Mouse (Mus musculus) stomach, embryonic 14.5 days (tissue): Measurements from ENCODE around the gene Ush2a. TPM values are rescaled to one million over a fixed set of nuclear protein-coding genes. Genes with fewer than 3 reads are reported as not detected.

ENCODE experiments used
- ATAC-seq: fragments of 200-750 bp; cut with Nextera tagmentation; 2 replicates; pipeline ENCODE4 v1.8.0; 2017; ENCODE audit warnings: low read depth, moderate TSS enrichment; ENCODE audit not compliant: insufficient number of reproducible peaks, insufficient read depth, low FRiP score
- H3K27ac ChIP-seq: fragments of 300-500 bp; sonication (generic); 2 replicates; pipeline ENCODE4 v1.5.1; 2014; ENCODE audit warnings: mild to moderate bottlenecking, low read length, moderate library complexity, mixed read lengths
- H3K27me3 ChIP-seq: fragments of 300-500 bp; sonication (generic); 2 replicates; pipeline ENCODE4 v1.6.1; 2014; ENCODE audit warnings: low read length, control low read depth, mixed read lengths; ENCODE audit not compliant: control insufficient read depth, insufficient read depth
- H3K36me3 ChIP-seq: fragments of 300-500 bp; sonication (generic); 2 replicates; pipeline ENCODE4 v1.6.1; 2014; ENCODE audit warnings: mild to moderate bottlenecking, control low read depth, low read length, moderate library complexity, mixed read lengths; ENCODE audit not compliant: control insufficient read depth, insufficient read depth
- H3K4me1 ChIP-seq: fragments of 300-500 bp; sonication (generic); 2 replicates; pipeline ENCODE4 v1.6.1; 2014; ENCODE audit warnings: low read length, control low read depth, mixed read lengths; ENCODE audit not compliant: control insufficient read depth, insufficient read depth
- H3K4me2 ChIP-seq: fragments of 300-500 bp; sonication (generic); replicated peaks from 2 replicates; pipeline ENCODE4 v1.6.1; 2014; ENCODE audit warnings: low read depth, low read length, control low read depth
- H3K4me3 ChIP-seq: fragments of 300-500 bp; sonication (generic); 2 replicates; pipeline ENCODE4 v1.5.1; 2014; ENCODE audit warnings: low read depth, low read length, control low read depth
- H3K9ac ChIP-seq: fragments of 300-500 bp; sonication (generic); replicated peaks from 2 replicates; pipeline ENCODE4 v1.6.1; 2014; ENCODE audit warnings: low read depth, mild to moderate bottlenecking, control low read depth, low read length, moderate library complexity, mixed read lengths
- H3K9me3 ChIP-seq: fragments of 300-500 bp; sonication (generic); 2 replicates; pipeline ENCODE4 v1.6.1; 2016; ENCODE audit warnings: low read depth, low read length, control low read depth; ENCODE audit not compliant: control insufficient read depth
- WGBS: fragments of 180-500 bp; shearing (Covaris S2); extraction: QIAGEN DNeasy Blood & Tissue Kit; methylation state at CpG from one replicate; pipeline ENCODE4 v1.1.7; 2014; 5-methylcytosine and 5-hydroxymethylcytosine counted together
- polyA plus RNA-seq: library from polyadenylated mRNA; unstranded; fragments of >200 nt; fragmentation: Nextera tagmentation; extraction: Ambion mirVana; gene quantifications from 2 replicates; pipeline ENCODE4 v1.2.1, GENCODE M21; 2014

The Ush2a gene
- polyA plus RNA-seq, 1 experiment from 2014 or later = not detected

- Histone ChIP-seq H3K9me3 (no peaks in the 10 kb centered on the region), H3K27ac (no peak overlapping the region), H3K27me3 (no peaks in the 10 kb centered on the region), H3K4me3 (no peak overlapping the region), H3K4me2 (no peak overlapping the region), H3K36me3 (no peaks in the 10 kb centered on the region), H3K9ac (no peak overlapping the region), H3K4me1 (no peaks in the 10 kb centered on the region)
- 80% methylated on average over 11 of the region's 11 CpGs for WGBS
- ATAC-seq = no peak
These were observed 685.0 kb downstream of the Ush2a start for GRCm38 (mm10) chr1:188946849-188947248.

GRCm38 (mm10) chr1:188947794-188948193, 686.0 kb downstream of the Ush2a start:
- no peak overlapping the region for H3K9ac ChIP-seq
- ATAC-seq = no peak
- no peak overlapping the region for H3K27ac ChIP-seq
- H3K4me3 ChIP-seq = no peak overlapping the region
- no peaks in the 10 kb centered on the region for H3K36me3 ChIP-seq
- 68% methylated on average over 5 of the region's 5 CpGs for WGBS
- no peaks in the 10 kb centered on the region for H3K4me1 ChIP-seq
- H3K4me2 ChIP-seq = no peak overlapping the region
- H3K9me3 ChIP-seq = no peaks in the 10 kb centered on the region
- no peaks in the 10 kb centered on the region for H3K27me3 ChIP-seq

GRCm38 (mm10) chr1:188948276-188948675, 686.5 kb downstream of the Ush2a start:
- Histone ChIP-seq H3K4me2 (no peak overlapping the region), H3K9me3 (no peaks in the 10 kb centered on the region), H3K36me3 (no peaks in the 10 kb centered on the region), H3K4me3 (no peak overlapping the region), H3K4me1 (no peaks in the 10 kb centered on the region), H3K9ac (no peak overlapping the region), H3K27me3 (no peaks in the 10 kb centered on the region), H3K27ac (no peak overlapping the region)
- WGBS = 76% methylated on average over 9 of the region's 9 CpGs
- ATAC-seq = no peak

- no peak overlapping the region for H3K27ac ChIP-seq
- no peaks in the 10 kb centered on the region for H3K4me1 ChIP-seq
- H3K9ac ChIP-seq = no peak overlapping the region
- ATAC-seq = no peak
- H3K36me3 ChIP-seq = no peaks in the 10 kb centered on the region
- H3K4me3 ChIP-seq = no peak overlapping the region
- WGBS = 85% methylated on average over 6 of the region's 6 CpGs
- H3K4me2 ChIP-seq = no peak overlapping the region
- H3K27me3 ChIP-seq = no peaks in the 10 kb centered on the region
- no peaks in the 10 kb centered on the region for H3K9me3 ChIP-seq
These were observed 689.3 kb downstream of the Ush2a start for GRCm38 (mm10) chr1:188951091-188951490.

- no peak overlapping the region for H3K4me3 ChIP-seq
- H3K27ac ChIP-seq = no peak overlapping the region
- H3K27me3 ChIP-seq = no peaks in the 10 kb centered on the region
- no peak for ATAC-seq
- H3K4me2 ChIP-seq = no peak overlapping the region
- WGBS = 88% methylated on average over 4 of the region's 4 CpGs
- H3K4me1 ChIP-seq = no peaks in the 10 kb centered on the region
- H3K36me3 ChIP-seq = no peaks in the 10 kb centered on the region
- no peak overlapping the region for H3K9ac ChIP-seq
- H3K9me3 ChIP-seq = no peaks in the 10 kb centered on the region
These were observed 690.7 kb downstream of the Ush2a start for GRCm38 (mm10) chr1:188952501-188952900.

- WGBS = 97% methylated on average over 6 of the region's 6 CpGs
- H3K4me1 ChIP-seq = no peaks in the 10 kb centered on the region
- no peaks in the 10 kb centered on the region for H3K27me3 ChIP-seq
- H3K9me3 ChIP-seq = no peaks in the 10 kb centered on the region
- no peak overlapping the region for H3K9ac ChIP-seq
- peaks cover 56% of the 10 kb centered on the region for H3K36me3 ChIP-seq
- no peak overlapping the region for H3K4me3 ChIP-seq
- ATAC-seq = peak; percentile 67; the same call in 1 of the 2 replicates
- H3K4me2 ChIP-seq = no peak overlapping the region
- H3K27ac ChIP-seq = no peak overlapping the region
These were observed 711.3 kb downstream of the Ush2a start for GRCm38 (mm10) chr1:188973078-188973477.

GRCm38 (mm10) chr1:188973926-188974325, 712.1 kb downstream of the Ush2a start:
- Histone ChIP-seq H3K4me2 (no peak overlapping the region), H3K9me3 (no peaks in the 10 kb centered on the region), H3K36me3 (peaks cover 56% of the 10 kb centered on the region), H3K4me1 (no peaks in the 10 kb centered on the region), H3K27me3 (no peaks in the 10 kb centered on the region), H3K9ac (no peak overlapping the region), H3K4me3 (no peak overlapping the region), H3K27ac (no peak overlapping the region)
- 0 out of 2 replicates have a peak, but pooled peaks have one; percentile 33 for ATAC-seq
- WGBS = 84% methylated on average over 16 of the region's 16 CpGs

GRCm38 (mm10) chr1:188980050-188980449, 718.2 kb downstream of the Ush2a start:
- no peak overlapping the region for H3K4me2 ChIP-seq
- peak; percentile 60; the same call in 1 of the 2 replicates for ATAC-seq
- WGBS = 21% methylated on average over 3 of the region's 3 CpGs

GRCm38 (mm10) chr1:188993218-188993617, 731.4 kb downstream of the Ush2a start:
- no peak for ATAC-seq
- H3K36me3 ChIP-seq = peaks cover 47% of the 10 kb centered on the region
- no peak overlapping the region for H3K27ac ChIP-seq

More at GRCm38 (mm10) chr1:188980050-188980449, 718.2 kb downstream of the Ush2a start:
- Histone ChIP-seq H3K27ac (no peak overlapping the region), H3K9ac (no peak overlapping the region), H3K4me3 (no peak overlapping the region), H3K27me3 (no peaks in the 10 kb centered on the region), H3K4me1 (no peaks in the 10 kb centered on the region), H3K36me3 (peaks cover 76% of the 10 kb centered on the region), H3K9me3 (no peaks in the 10 kb centered on the region)

More at GRCm38 (mm10) chr1:188993218-188993617, 731.4 kb downstream of the Ush2a start:
- no peak overlapping the region for H3K9ac ChIP-seq
- no peaks in the 10 kb centered on the region for H3K27me3 ChIP-seq
- 27% methylated on average over 4 of the region's 4 CpGs for WGBS
- H3K4me2 ChIP-seq = no peak overlapping the region
- no peaks in the 10 kb centered on the region for H3K4me1 ChIP-seq
- H3K4me3 ChIP-seq = no peak overlapping the region
- no peaks in the 10 kb centered on the region for H3K9me3 ChIP-seq
